Mouse (Mus musculus) NIH3T3 (cell line): ENCODE measurements around the gene 2310022A10Rik.

ENCODE experiments used
- DNase-seq: peaks from one replicate; pipeline ENCODE4 v3.0.0-alpha.2; 2012; ENCODE audit warnings: low read depth

Gene 2310022A10Rik

DNA sequence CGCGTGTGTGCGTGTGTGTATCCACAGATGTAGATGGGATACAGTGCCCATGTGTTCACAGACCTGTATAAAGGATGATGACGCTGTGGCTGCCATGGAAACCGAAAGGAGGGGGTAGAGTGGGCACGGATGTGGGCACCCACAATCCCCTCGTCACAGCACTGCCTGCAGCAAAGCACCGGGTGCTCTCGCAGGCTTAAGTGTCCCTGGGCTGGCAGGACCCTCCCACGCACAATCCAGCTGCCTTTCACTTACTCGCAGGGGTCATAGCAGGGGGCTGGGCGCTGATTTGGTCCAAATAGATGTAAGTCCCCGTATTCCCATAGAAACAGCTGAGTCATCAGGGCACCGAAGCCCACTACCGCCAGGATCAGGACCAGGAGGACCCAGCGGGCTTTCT lies 11.6 kb upstream of the 2310022A10Rik start:
- no peak for DNase-seq

GRCm38 (mm10) chr7:27541922-27542321 lies 11.1 kb upstream of the 2310022A10Rik start:
- no peak for DNase-seq

DNA sequence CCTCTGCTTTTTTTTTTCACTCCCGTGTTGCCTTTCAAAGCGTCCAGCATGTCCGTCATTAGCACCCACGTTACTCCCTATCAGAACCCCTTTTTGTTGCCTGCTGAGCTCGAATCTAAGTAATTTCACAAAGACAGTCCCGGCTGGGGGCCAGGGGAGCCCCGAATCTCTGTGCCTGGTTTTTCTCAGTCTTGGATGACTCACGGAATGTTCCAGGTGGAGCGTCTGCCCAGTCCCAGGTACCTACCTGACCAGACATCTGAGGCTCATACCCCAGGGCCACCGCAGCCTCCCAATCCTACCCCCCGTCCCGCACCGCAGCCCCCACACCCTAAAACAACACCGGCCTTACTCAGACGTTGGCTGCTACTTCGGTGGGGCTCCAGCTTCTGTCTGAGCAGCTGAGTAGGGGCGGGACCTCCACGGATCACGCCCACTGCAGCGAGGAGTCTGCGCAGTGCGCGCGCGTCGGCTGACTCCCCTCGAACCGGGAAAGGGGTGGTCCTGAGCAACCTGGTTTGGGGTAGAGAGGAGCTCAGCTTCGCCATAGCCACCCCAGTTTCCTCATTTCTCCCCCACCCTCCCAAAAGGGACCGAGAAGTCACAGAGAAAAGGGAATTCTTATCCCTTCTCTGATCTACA lies 10.5 kb upstream of the 2310022A10Rik start:
- peak; percentile 52 for DNase-seq

GRCm38 (mm10) chr7:27543065-27543464 lies 10.0 kb upstream of the 2310022A10Rik start:
- DNase-seq: no peak

GRCm38 (mm10) chr7:27543851-27544250 lies 9.2 kb upstream of the 2310022A10Rik start:
- DNase-seq: no peak

GRCm38 (mm10) chr7:27544675-27545370 lies 8.2 kb upstream of the 2310022A10Rik start:
- no peak for DNase-seq

DNA sequence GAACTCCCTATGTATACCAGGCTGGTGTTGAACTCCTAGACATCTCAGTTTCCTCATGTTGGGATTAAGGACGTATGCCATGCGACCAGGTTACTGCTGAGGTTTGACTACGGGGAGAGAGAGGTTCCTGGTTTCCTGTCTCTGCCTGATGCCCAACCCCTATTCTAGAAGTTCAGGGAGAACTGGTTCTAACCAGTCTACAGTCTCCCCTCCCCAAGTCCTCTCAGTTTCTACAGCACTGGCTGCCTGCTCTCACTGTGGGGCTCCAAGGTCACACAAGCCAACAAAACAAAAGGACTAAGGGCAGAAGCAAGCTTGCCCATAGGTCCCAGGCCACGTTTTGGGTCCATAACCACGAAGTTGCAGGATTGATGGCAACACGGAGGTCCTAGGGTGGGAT lies 3.4 kb upstream of the 2310022A10Rik start:
- no peak for DNase-seq

- no peak for DNase-seq
These were observed 963 bp upstream of the 2310022A10Rik start for GRCm38 (mm10) chr7:27552070-27552469.

- no peak for DNase-seq
These were observed 7.4 kb downstream of the 2310022A10Rik start for GRCm38 (mm10) chr7:27560291-27560887.

- no peak for DNase-seq
These were observed 7.9 kb downstream of the 2310022A10Rik start for GRCm38 (mm10) chr7:27560978-27561377.

- no peak for DNase-seq
These were observed 16.7 kb downstream of the 2310022A10Rik start for GRCm38 (mm10) chr7:27569580-27570224.

GRCm38 (mm10) chr7:27572133-27572532 lies 19.1 kb downstream of the 2310022A10Rik start:
- DNase-seq: no peak

- peak; percentile 41 for DNase-seq
These were observed 21.3 kb downstream of the 2310022A10Rik start for GRCm38 (mm10) chr7:27574124-27574880.

DNA sequence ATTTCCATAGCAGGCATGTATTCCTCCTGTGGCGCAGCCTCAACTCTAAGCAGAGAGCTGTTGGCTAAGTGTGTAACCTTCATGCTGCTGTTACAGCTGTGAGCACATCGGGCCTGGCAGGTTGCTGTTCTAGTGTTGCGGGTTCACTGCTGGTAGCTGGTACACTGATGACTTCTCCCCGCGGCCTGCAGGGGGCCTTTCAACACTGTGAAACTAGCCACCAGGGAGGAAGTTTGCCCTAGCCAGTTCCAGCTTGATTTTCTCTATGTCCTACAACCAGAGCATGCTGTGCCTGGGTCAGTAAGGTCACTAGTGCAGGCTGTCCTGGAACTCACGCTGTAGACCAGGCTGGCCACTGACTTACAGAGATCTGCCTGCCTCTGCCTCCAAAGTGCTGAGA lies 23.9 kb downstream of the 2310022A10Rik start:
- DNase-seq: peak; percentile 40

DNA sequence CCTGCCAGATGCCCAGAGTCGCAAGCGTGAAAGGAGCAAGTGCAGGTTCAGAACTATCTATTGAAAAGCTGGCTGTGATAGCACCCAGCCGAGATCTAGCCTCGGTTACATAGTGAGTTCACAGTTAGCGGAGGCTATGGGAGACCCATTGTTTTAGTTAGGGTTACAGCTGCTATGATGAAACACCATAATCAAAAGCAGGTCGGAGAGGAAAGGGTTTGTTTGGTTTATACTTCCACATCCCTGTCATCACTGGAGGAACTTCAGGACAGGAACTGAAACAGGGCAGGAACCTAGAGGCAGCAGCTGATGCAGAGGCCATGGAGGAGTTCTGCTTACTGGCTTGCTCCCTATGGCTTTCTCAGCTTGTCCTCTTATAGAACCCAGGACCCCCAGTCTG lies 24.6 kb downstream of the 2310022A10Rik start:
- DNase-seq: no peak

GRCm38 (mm10) chr7:27578465-27578864 lies 25.4 kb downstream of the 2310022A10Rik start:
- no peak for DNase-seq

DNA sequence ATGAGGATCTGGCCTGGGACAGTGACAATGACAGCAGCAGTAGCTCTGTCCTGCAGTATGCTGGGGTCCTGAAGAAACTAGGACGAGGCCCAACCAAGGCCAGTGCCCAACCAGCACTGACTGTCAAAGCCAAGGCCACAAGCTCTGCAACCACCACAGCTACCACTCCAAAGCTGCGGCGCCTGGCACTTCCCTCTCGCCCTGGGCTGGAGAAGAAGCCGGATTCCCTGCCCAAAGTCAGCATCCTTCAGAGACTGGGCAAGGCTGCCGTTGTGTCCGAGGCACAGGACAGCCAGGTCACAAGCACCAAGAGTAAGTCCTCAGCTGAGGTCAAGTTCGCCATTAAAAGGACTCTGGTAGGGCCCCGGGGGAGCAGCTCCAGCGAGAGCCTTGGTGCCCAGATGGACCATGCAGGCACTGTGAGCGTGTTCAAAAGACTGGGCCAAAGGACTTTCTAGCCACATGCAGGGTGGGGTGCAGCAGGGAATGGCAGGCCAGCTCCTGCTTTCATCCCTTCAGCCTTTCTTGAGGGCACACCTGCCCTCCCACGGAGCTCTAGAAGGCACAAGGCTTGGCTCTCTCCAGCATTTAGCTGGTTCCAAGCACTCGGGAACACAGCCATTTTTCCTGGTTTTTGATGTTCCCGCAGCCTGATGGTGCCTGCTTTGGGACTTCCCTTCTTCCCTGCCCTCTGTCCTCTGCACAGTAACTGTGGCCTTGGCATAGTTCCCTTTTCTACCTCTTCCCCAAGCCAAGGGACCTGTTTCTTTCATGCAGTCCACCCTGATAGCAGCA lies 27.5 kb downstream of the 2310022A10Rik start:
- DNase-seq: no peak

DNA sequence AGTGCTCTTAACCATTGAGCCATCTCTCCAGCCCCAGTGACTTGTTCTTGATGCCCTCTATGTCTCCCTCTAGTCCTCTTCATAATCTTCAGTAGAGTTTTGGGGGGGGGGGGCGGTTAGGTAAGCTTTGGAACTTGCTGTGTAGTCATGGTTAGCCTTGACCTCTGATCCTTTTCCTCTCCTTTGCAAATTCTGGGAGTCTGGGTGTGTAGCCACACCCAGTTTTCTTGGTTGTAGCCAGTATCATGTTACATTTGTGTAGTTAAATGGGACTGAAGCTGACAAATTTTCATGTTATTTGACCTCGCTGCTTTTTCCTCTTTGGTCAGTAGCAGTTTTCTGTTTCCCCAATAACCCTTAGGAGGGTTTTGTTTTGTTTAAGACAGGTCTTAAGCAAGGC lies 33.8 kb downstream of the 2310022A10Rik start:
- DNase-seq: peak; percentile 41

GRCm38 (mm10) chr7:27587741-27588140 lies 34.7 kb downstream of the 2310022A10Rik start:
- peak; percentile 62 for DNase-seq

GRCm38 (mm10) chr7:27590088-27590487 lies 37.1 kb downstream of the 2310022A10Rik start:
- no peak for DNase-seq

DNA sequence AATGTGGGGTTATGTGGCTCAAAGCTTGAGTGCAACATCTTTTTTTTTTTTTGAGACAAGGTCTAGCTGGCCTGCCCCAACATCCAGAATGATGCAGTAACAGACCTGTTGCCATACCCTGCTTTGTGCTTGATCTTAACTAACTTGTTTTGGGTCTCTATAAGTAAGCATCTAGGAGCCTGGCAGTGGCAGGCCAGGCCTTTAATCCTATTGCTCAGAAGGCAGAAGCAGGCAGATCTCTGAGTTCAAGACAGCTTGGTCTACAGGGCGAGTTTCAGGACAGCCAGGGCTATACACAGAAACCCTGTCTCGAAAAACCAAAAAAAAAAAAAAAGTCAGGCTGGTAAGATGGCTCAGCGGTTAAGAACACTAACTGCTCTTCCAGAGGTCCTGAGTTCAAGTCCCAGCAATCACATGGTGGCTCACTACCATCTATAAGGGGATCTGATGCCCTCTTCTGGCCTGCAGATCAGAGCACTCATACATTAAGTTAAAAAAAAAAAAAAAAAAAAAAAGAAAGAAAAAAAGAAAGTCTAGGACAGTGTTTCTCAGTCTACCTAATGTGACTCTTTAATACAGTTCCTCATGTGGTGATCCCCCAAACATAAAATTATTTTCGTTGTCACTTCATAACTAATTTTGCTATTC lies 37.7 kb downstream of the 2310022A10Rik start:
- DNase-seq: peak; percentile 56
